Mouse (Mus musculus) stomach, postnatal 0 days (tissue): ENCODE results near the gene Ikzf5. TPM values are rescaled to one million over a fixed set of nuclear protein-coding genes. Genes with fewer than 3 reads are reported as not detected.
A peak's percentile ranks its signal among the peaks of the same experiment; 100 is the strongest.

Experiments used
- ATAC-seq: fragments of 200-750 bp; cut with Nextera tagmentation; 2 replicates; pipeline ENCODE4 v1.8.0; 2017; ENCODE audit not compliant: low FRiP score, low TSS enrichment
- DNase-seq: peaks from one replicate; pipeline ENCODE4 v3.0.0-alpha.2; 2016; ENCODE audit warnings: low spot score
- H3K27ac ChIP-seq: fragments of 300-500 bp; sonication (generic); replicated peaks from 2 replicates; pipeline ENCODE4 v1.5.1; 2014; ENCODE audit warnings: mild to moderate bottlenecking, control low read depth
- H3K27me3 ChIP-seq: fragments of 300-500 bp; sonication (generic); 2 replicates; pipeline ENCODE4 v1.6.1; 2014; ENCODE audit warnings: low read length; ENCODE audit not compliant: control insufficient read depth, insufficient read depth
- H3K36me3 ChIP-seq: fragments of 300-500 bp; sonication (generic); 2 replicates; pipeline ENCODE4 v1.6.1; 2014; ENCODE audit warnings: low read length, mixed read lengths; ENCODE audit not compliant: control insufficient read depth, insufficient read depth
- H3K4me1 ChIP-seq: fragments of 300-500 bp; sonication (generic); replicated peaks from 2 replicates; pipeline ENCODE4 v1.6.1; 2014; ENCODE audit warnings: antibody characterized with exemption; ENCODE audit not compliant: control insufficient read depth, insufficient read depth
- H3K4me2 ChIP-seq: fragments of 300-500 bp; sonication (generic); replicated peaks from 2 replicates; pipeline ENCODE4 v1.6.1; 2014; ENCODE audit warnings: low read depth, mild to moderate bottlenecking, control low read depth, moderate library complexity
- H3K4me3 ChIP-seq: fragments of 300-500 bp; sonication (generic); 2 replicates; pipeline ENCODE4 v1.5.1; 2014; ENCODE audit warnings: low read depth, low read length, control low read depth
- H3K9ac ChIP-seq: fragments of 300-500 bp; sonication (generic); 2 replicates; pipeline ENCODE4 v1.6.1; 2014; ENCODE audit warnings: mild to moderate bottlenecking, low read length, control low read depth, mixed read lengths
- H3K9me3 ChIP-seq: fragments of 300-500 bp; sonication (generic); 2 replicates; pipeline ENCODE4 v1.6.1; 2016; ENCODE audit warnings: low read length; ENCODE audit not compliant: control insufficient read depth
- CTCF ChIP-seq: IDR thresholded peaks from 2 replicates; pipeline ENCODE4 v1.5.1; 2016; ENCODE audit warnings: antibody characterized with exemption, low read depth, mild to moderate bottlenecking, moderate library complexity
- EP300 ChIP-seq: optimal IDR thresholded peaks from 2 replicates; pipeline ENCODE3; 2016; ENCODE audit warnings: antibody characterized with exemption
- WGBS: fragments of 180-500 bp; shearing (Covaris S2); extraction: QIAGEN DNeasy Blood & Tissue Kit; methylation state at CpG from one replicate; pipeline ENCODE4 v1.1.7; 2014; 5-methylcytosine and 5-hydroxymethylcytosine counted together
- polyA plus RNA-seq: library from polyadenylated mRNA; unstranded; fragments of >200 nt; fragmentation: Nextera tagmentation; extraction: Ambion mirVana; gene quantifications from 2 replicates; pipeline ENCODE4 v1.2.1, GENCODE M21; 2015

The Ikzf5 gene
- polyA plus RNA-seq, 1 experiment from 2014 or later = 6.4 TPM

DNA sequence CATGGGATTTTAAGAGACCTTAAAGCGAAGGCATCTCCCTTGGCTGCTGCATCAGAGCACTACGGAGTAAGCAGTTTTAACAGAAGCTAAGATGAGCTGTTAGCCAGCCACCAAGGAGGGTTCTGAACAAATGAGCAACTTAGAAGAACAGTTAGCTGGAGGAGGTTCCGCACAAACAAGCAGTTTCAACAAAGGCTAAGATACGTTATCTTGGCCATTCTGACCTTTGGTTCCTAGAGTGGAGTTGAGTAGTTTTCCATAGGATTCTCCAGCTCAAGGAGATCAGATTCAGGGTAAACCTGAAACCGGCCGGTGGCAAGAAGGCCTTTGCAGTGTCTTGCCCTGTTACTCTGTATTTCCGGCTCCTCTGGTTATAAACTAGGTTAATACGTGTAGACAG is 46.2 kb downstream of the Ikzf5 start:
- TF ChIP-seq EP300 (no peak), CTCF (no peak)
- Histone ChIP-seq H3K4me3 (no peak overlapping the region), H3K9ac (no peak overlapping the region), H3K27ac (no peak overlapping the region; the same call in 1 of the 2 replicates), H3K9me3 (no peaks in the 10 kb centered on the region), H3K27me3 (no peaks in the 10 kb centered on the region), H3K36me3 (no peaks in the 10 kb centered on the region), H3K4me2 (no peak overlapping the region), H3K4me1 (no peaks in the 10 kb centered on the region)
- 71% methylated on average over 8 of the region's 8 CpGs for WGBS
- no peak; the same call in 1 of the 2 replicates for ATAC-seq
- DNase-seq = peak; percentile 18

DNA sequence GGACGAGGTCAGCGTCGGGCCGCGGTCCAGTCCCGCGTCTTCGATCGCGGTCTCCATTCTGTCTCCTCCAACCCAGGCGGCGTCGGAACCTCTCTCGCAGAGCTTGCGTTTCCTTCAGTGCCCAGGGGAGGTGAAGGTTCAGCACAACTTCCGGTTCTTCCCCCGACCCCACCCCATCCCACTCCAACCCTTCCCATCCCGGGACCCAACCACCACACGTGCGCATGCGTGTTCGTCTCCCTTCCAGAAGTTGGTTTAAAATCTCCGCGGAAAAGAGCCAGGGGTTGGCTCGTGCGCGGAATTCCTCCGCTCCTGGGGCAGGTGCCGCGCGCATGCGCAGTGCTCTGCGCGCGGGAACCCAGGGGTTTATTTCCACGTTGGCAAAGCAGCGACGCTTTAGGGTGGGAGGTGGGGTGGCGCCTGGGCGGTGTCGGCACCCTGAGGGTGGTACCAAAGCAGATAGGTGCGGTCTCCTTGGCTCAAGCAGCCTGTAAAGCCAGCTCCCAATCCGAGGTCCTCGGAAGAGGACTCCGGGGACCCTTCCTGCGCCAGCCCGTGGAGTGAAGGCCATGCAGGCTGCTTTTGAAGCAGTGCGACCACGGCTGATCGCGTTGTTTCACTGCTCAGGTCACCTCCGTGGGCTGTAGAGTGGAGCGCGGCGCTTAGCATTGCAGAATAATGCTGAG is 47.6 kb downstream of the Ikzf5 start, which contains the start of gene 2310057M21Rik:
2310057M21Rik (minus strand) TSS at position 145 of the 686 bp plus-strand sequence.
- Histone ChIP-seq H3K4me1 (no peaks in the 10 kb centered on the region), H3K27me3 (no peaks in the 10 kb centered on the region), H3K9me3 (no peaks in the 10 kb centered on the region), H3K4me3 (peak within 1 kb of the TSS; percentile 88), H3K27ac (peak within 1 kb of the TSS; percentile 90), H3K9ac (peak within 1 kb of the TSS; percentile 90), H3K36me3 (0 out of 2 replicates have a peak, but pooled peaks cover 2% of the 10 kb centered on the region), H3K4me2 (peak within 1 kb of the TSS; percentile 93)
- peak; percentile 97 for ATAC-seq
- under 1% methylated on average over 55 of the region's 55 CpGs for WGBS
- DNase-seq = peak; percentile 96
- peak; percentile 9; the same call in 1 of the 2 replicates for TF ChIP-seq CTCF
- TF ChIP-seq EP300 = no peak

DNA sequence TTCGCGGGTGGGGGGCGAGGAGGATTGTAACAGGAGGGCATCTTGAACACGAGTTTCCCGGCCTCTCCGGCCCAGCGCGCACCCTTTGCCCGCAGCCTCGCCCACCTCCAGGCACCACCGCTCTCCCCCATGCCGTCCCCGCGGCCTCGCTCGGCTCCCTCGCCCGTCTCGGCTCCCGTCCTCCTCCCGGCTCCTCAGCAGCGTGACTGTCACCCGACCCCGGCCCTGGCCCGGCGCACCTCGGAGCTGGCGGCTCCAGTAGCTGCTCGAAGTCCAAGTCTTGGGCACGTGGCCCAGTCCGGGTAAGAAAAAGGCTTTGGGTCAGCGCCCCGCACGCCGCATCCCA is 48.1 kb downstream of the Ikzf5 start:
- TF ChIP-seq EP300 (no peak), CTCF (no peak)
- peak overlapping the region; percentile 88 for H3K4me3 ChIP-seq
- peak overlapping the region; percentile 93 for H3K4me2 ChIP-seq
- H3K36me3 ChIP-seq = 0 out of 2 replicates have a peak, but pooled peaks cover 4% of the 10 kb centered on the region
- no peaks in the 10 kb centered on the region for H3K27me3 ChIP-seq
- no peaks in the 10 kb centered on the region for H3K4me1 ChIP-seq
- ATAC-seq (peak; percentile 75), DNase-seq (no peak)
- peak overlapping the region; percentile 90 for H3K9ac ChIP-seq
- no peaks in the 10 kb centered on the region for H3K9me3 ChIP-seq
- WGBS = under 1% methylated on average over 33 of the region's 35 CpGs
- peak overlapping the region; percentile 86 for H3K27ac ChIP-seq

DNA sequence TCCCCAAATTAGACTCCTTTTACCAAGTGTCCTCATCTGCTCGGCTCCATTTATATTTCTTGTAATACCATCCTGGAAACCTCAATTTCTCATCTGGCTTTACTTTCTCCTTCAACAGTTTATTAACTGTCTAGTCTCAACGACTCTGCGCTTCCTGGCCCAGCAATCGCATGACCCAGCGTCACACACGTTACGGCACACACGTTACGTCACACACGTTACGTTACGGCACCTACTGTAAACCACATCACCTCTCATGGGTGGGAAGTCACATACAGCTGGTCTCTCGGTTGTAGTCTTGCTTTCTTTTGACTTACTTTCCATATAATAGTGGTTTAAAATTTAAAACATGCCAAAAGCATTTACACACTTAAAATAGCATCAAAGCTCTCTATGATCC is 54.2 kb downstream of the Ikzf5 start:
- H3K36me3 ChIP-seq = peaks cover 11% of the 10 kb centered on the region; the same call in 1 of the 2 replicates
- WGBS = 97% methylated on average over 13 of the region's 13 CpGs
- H3K9ac ChIP-seq = no peak overlapping the region

DNA sequence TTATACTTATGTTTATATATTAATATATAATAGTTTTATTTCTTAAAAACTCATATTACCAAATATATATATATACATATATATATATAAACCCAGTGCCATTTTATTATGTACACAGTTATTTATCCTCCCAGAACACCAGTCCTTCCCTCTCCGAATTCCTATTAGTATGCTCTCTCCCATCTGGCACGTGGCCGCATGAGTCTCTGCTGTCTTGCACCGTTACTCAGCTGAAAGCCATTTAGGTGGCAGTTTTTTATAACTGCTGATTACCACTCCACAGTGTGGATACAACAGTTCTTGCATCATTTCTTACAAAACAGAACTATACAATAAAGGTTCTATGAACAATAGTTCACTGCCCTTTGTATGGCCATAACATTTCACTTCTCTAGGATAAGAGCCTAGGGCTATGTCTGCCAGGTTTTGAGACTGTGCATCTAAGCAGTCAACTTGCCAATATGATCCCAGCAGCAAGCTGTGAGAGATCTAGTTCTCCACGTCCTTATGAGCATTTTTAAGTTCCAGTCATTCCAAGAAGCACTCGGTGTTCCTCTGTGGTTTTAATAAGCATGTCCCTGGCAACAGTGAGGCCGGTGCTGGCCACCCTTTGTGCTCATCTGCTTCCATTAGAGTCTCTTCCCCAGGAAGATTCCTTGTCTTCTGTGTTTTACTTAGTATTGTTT is 64.3 kb downstream of the Ikzf5 start:
- DNase-seq (no peak), ATAC-seq (no peak)
- TF ChIP-seq CTCF = no peak
- no peak for TF ChIP-seq EP300
- no peak overlapping the region for H3K9ac ChIP-seq
- no peaks in the 10 kb centered on the region for H3K9me3 ChIP-seq
- H3K4me2 ChIP-seq = no peak overlapping the region
- H3K4me3 ChIP-seq = no peak overlapping the region
- H3K27me3 ChIP-seq = no peaks in the 10 kb centered on the region
- H3K4me1 ChIP-seq = no peaks in the 10 kb centered on the region
- 74% methylated on average over 7 of the region's 7 CpGs for WGBS
- H3K27ac ChIP-seq = no peak overlapping the region
- H3K36me3 ChIP-seq = peaks cover 12% of the 10 kb centered on the region

More for the DNA sequence above, 54.2 kb downstream of the Ikzf5 start:
- Histone ChIP-seq H3K4me3 (no peak overlapping the region), H3K9me3 (no peaks in the 10 kb centered on the region), H3K27me3 (no peaks in the 10 kb centered on the region), H3K4me1 (no peaks in the 10 kb centered on the region), H3K4me2 (no peak overlapping the region), H3K27ac (no peak overlapping the region)
- TF ChIP-seq EP300 (no peak), CTCF (no peak)
- DNase-seq (no peak), ATAC-seq (no peak)

Other genes with a start within 250 kb of the Ikzf5 start
- 0.06 TPM in 1 of 2 replicates, not detected in the other for gene 5430419D17Rik, start 236.1 kb downstream of the Ikzf5 start, polyA plus RNA-seq
- 0.06 and 0.10 TPM in 2 replicates for gene Cuzd1, start 88.2 kb downstream of the Ikzf5 start, polyA plus RNA-seq
- not detected in 2 replicates for gene Fam24b, start 81.0 kb downstream of the Ikzf5 start, polyA plus RNA-seq
- gene Fam24a, start 76.7 kb downstream of the Ikzf5 start, polyA plus RNA-seq = not detected in 2 replicates
- gene 2310057M21Rik, start 47.8 kb downstream of the Ikzf5 start, polyA plus RNA-seq = 11.5 and 12.8 TPM in 2 replicates
- gene Pstk, start 39.4 kb downstream of the Ikzf5 start, polyA plus RNA-seq = 50.0 and 52.2 TPM in 2 replicates
- 54.5 and 59.1 TPM in 2 replicates for gene Acadsb, start 80 bp upstream of the Ikzf5 start, polyA plus RNA-seq
- gene Hmx3, start 132.3 kb upstream of the Ikzf5 start, polyA plus RNA-seq = 0.82 and 1.1 TPM in 2 replicates
- gene Hmx2, start 138.3 kb upstream of the Ikzf5 start, polyA plus RNA-seq = 0.34 and 0.74 TPM in 2 replicates
- 78.5 and 86.0 TPM in 2 replicates for gene Bub3, start 149.7 kb upstream of the Ikzf5 start, polyA plus RNA-seq